Mouse (Mus musculus): ENCODE data around the gene Prkch. TPM values are rescaled to one million over a fixed set of nuclear protein-coding genes. Genes with fewer than 3 reads are reported as not detected.

Gene Prkch
- polyA plus RNA-seq, 1 experiment = 12.5 TPM

DNA sequence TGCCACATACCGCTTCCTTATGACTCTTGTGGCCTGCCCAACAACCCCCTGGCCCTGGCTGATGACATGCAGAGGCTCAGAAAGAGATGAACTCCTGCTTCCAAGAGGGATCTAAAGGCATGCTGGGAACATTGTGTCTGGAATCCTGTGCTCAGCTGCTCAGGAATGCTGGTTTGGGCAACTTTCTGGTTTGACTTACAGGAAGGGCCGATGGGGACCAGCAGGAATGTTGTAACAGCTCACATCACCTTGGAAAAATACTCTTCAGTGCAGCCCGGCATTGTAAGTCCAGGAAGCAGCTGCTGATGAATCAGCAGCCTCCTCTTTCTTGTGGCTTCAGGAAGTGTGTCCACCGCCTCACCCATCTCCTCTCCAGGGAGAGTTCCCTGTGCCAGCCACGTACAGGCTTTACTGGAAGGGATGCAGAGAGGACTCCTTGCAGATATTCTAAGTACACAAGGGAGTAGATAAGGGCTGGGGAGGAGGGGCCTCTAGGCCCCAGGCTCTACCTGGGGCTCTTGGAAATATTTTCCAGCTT is 206.0 kb downstream of the Prkch start:
- no peak overlapping the region for H3K4me3 ChIP-seq (ENCODE audit: extremely low read depth, insufficient read depth, insufficient read length)
- no peaks in the 10 kb centered on the region for H3K27me3 ChIP-seq (ENCODE audit: control insufficient read depth, insufficient read depth, low read length)
- TF ChIP-seq POLR2A (IDR thresholded peaks at IDR 0.05; ENCODE audit: low read depth, low read length) (no peak), CTCF (IDR thresholded peaks at IDR 0.05; ENCODE audit: extremely low read depth, insufficient read depth, insufficient read length, insufficient replicate concordance) (no peak)
- H3K27ac ChIP-seq (ENCODE audit: insufficient read depth, low read length) = peak overlapping the region; percentile 24; the same call in 1 of the 2 replicates
- no peak for DNase-seq (ENCODE audit: low read depth in 1 of 2, low spot score in 2 of 2)
- peaks cover 4% of the 10 kb centered on the region for H3K4me1 ChIP-seq (ENCODE audit: control insufficient read depth, insufficient read depth, insufficient read length)
- no peaks in the 10 kb centered on the region for H3K36me3 ChIP-seq (ENCODE audit: control insufficient read depth, insufficient read depth, low read length)
- whole genome bisulfite sequencing = 68% methylated on average over 5 of the region's 5 CpGs

DNA sequence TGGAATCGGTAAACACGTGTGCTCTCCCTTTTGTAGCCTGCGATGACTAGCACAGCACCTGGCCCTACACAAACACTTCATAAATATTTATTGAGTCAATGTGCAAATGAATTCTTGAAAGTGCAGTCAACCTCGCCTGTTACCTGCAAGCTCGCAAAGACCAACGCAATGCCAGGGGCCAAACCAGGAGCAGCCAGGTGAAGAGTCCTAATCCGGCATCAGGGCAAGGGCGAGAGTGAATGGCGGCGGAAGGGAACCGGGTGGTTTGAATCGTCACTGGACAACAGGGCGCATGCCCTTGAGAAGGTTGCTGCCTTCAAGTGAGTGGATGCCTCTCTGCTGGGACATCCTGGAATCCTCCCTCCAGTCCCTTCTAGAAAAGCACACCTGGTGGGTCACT is 208.6 kb downstream of the Prkch start:
- H3K27me3 ChIP-seq (ENCODE audit: control insufficient read depth, insufficient read depth, low read length) = no peaks in the 10 kb centered on the region

DNA sequence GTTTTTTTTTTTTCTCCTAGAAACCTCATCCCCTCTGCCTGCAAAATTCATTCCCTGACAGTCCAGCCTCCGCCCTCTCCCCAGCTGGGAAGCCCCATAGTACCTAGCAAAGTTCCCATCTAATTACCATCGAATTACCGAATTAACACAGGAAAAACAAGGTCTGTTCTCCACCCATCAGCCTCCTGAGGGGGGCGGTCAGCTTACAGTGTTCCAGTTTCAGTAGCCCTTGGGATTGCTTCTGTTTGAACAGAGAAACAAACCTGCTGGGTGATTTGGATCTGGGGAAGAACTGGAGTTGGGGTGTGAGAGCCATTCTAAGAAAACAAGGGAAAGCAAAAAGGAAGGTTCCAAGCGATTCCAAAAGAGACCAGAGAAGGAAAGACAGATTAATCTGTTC is 209.1 kb downstream of the Prkch start:
- H3K27ac ChIP-seq (ENCODE audit: insufficient read depth, low read length) = peak overlapping the region; percentile 28; the same call in 1 of the 2 replicates
- 65% methylated on average over 5 of the region's 5 CpGs for WGBS

More for the DNA sequence above, 208.6 kb downstream of the Prkch start:
- DNase-seq (ENCODE audit: low read depth in 1 of 2, low spot score in 2 of 2) = no peak
- TF ChIP-seq CTCF (IDR thresholded peaks at IDR 0.05; ENCODE audit: extremely low read depth, insufficient read depth, insufficient read length, insufficient replicate concordance) (no peak), POLR2A (IDR thresholded peaks at IDR 0.05; ENCODE audit: low read depth, low read length) (no peak)
- Histone ChIP-seq H3K4me1 (ENCODE audit: control insufficient read depth, insufficient read depth, insufficient read length) (peaks cover 4% of the 10 kb centered on the region), H3K36me3 (ENCODE audit: control insufficient read depth, insufficient read depth, low read length) (no peaks in the 10 kb centered on the region), H3K27ac (ENCODE audit: insufficient read depth, low read length) (no peak overlapping the region), H3K4me3 (ENCODE audit: extremely low read depth, insufficient read depth, insufficient read length) (no peak overlapping the region)
- 90% methylated on average over 13 of the region's 13 CpGs for WGBS

DNA sequence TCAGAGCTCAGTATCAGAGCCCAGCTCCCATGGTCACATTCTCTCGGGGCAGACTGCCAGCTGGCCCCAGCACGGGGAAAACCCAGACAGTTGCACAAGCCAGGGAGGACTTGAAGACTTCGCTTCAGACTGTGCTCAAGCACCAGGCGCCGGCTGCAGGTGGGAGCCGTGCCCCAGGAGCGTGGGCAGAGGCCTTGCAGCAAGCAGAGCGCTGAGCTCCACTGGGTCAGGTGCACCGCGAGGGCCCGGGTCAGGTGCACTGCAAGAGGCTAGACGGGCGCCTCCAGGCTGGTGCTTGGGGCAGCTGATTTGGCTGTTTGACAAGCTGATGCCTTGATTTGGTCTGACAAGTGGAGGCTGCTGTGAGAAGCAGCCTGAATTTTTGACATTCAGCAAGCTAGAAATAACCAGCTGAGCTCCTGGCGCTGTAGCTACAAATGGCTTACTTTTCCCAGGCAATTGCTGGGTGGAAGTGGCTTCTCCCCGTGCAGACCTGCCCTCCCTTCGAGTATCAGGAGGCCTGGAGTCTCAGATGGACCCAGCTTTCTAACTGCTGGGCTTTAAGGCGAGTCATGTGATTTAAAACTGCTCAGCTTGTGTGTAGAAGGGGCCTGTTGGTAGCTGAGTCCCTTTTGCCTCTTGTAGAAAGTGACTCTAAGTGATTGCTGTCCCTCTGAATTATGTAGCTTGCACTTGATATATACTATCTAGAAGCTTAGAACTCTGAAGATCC is 209.7 kb downstream of the Prkch start:
- Histone ChIP-seq H3K4me1 (ENCODE audit: control insufficient read depth, insufficient read depth, insufficient read length) (peaks cover 4% of the 10 kb centered on the region), H3K27me3 (ENCODE audit: control insufficient read depth, insufficient read depth, low read length) (no peaks in the 10 kb centered on the region), H3K4me3 (ENCODE audit: extremely low read depth, insufficient read depth, insufficient read length) (no peak overlapping the region), H3K27ac (ENCODE audit: insufficient read depth, low read length) (peak overlapping the region; percentile 45), H3K36me3 (ENCODE audit: control insufficient read depth, insufficient read depth, low read length) (no peaks in the 10 kb centered on the region)
- peak in 1 of 2 experiments; percentile 34 for DNase-seq (ENCODE audit: low read depth in 1 of 2, low spot score in 2 of 2)
- TF ChIP-seq CTCF (IDR thresholded peaks at IDR 0.05; ENCODE audit: extremely low read depth, insufficient read depth, insufficient read length, insufficient replicate concordance) = no peak
- no peak for TF ChIP-seq POLR2A (IDR thresholded peaks at IDR 0.05; ENCODE audit: low read depth, low read length)
- WGBS = 26% methylated on average over 17 of the region's 17 CpGs

More for the DNA sequence above, 209.1 kb downstream of the Prkch start:
- DNase-seq (ENCODE audit: low read depth in 1 of 2, low spot score in 2 of 2) = no peak
- H3K27me3 ChIP-seq (ENCODE audit: control insufficient read depth, insufficient read depth, low read length) = no peaks in the 10 kb centered on the region
- no peak overlapping the region for H3K4me3 ChIP-seq (ENCODE audit: extremely low read depth, insufficient read depth, insufficient read length)
- no peak for TF ChIP-seq CTCF (IDR thresholded peaks at IDR 0.05; ENCODE audit: extremely low read depth, insufficient read depth, insufficient read length, insufficient replicate concordance)
- no peak for TF ChIP-seq POLR2A (IDR thresholded peaks at IDR 0.05; ENCODE audit: low read depth, low read length)
- H3K36me3 ChIP-seq (ENCODE audit: control insufficient read depth, insufficient read depth, low read length) = no peaks in the 10 kb centered on the region
- peaks cover 4% of the 10 kb centered on the region for H3K4me1 ChIP-seq (ENCODE audit: control insufficient read depth, insufficient read depth, insufficient read length)

DNA sequence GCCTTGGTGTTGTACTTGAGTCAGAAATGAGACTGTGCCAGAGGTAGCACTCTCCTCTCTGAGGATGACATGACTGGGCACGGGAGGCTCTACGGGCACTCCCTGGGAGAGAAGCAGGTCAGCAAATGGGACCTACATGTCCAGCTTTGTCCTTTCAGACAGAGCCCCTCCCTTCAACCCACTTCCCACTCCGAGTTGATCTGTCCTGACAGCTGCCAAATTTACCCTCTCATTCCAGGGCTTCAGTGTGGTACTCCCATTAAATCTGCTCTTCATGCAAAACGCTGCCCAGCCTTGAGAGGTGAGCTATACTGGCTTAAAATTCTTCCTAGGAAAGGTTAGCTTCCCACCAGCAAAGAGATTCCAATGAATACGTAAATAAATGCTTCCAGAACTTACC is 215.1 kb downstream of the Prkch start:
- no peak for DNase-seq (ENCODE audit: low read depth in 1 of 2, low spot score in 2 of 2)
- Histone ChIP-seq H3K27ac (ENCODE audit: insufficient read depth, low read length) (no peak overlapping the region), H3K36me3 (ENCODE audit: control insufficient read depth, insufficient read depth, low read length) (no peaks in the 10 kb centered on the region), H3K4me3 (ENCODE audit: extremely low read depth, insufficient read depth, insufficient read length) (no peak overlapping the region), H3K4me1 (ENCODE audit: control insufficient read depth, insufficient read depth, insufficient read length) (no peaks in the 10 kb centered on the region), H3K27me3 (ENCODE audit: control insufficient read depth, insufficient read depth, low read length) (no peaks in the 10 kb centered on the region)
- 90% methylated on average over 5 of the region's 5 CpGs for WGBS
- TF ChIP-seq CTCF (IDR thresholded peaks at IDR 0.05; ENCODE audit: extremely low read depth, insufficient read depth, insufficient read length, insufficient replicate concordance) = no peak
- TF ChIP-seq POLR2A (IDR thresholded peaks at IDR 0.05; ENCODE audit: low read depth, low read length) = no peak

DNA sequence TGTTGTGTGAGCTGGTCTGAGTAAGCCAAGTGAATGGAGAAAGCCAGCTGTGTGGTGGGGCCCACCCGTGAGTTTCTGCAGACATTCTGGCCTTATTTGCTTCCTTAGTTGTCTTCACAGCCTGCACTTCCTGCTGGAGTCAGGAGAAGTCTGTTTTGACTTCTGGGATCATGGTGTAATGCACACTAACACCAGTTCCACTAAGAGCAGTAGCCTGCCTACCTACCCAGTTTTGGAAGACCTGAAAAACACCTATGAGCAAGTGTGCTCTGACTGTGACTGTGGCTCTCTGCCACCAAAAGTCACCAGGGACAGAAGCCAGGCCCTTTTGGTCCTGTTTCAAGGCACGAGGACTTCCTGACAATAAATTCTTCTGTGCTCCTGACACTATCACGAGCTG is 216.3 kb downstream of the Prkch start:
- TF ChIP-seq CTCF (IDR thresholded peaks at IDR 0.05; ENCODE audit: extremely low read depth, insufficient read depth, insufficient read length, insufficient replicate concordance) (no peak), POLR2A (IDR thresholded peaks at IDR 0.05; ENCODE audit: low read depth, low read length) (no peak)
- WGBS = 37% methylated on average over 3 of the region's 3 CpGs

GRCm38 (mm10) chr12:73801845-73802244 is 217.2 kb downstream of the Prkch start:
- H3K4me3 ChIP-seq (ENCODE audit: extremely low read depth, insufficient read depth, insufficient read length) = no peak overlapping the region
- H3K27me3 ChIP-seq (ENCODE audit: control insufficient read depth, insufficient read depth, low read length) = no peaks in the 10 kb centered on the region
- no peaks in the 10 kb centered on the region for H3K4me1 ChIP-seq (ENCODE audit: control insufficient read depth, insufficient read depth, insufficient read length)
- 92% methylated on average over 8 of the region's 8 CpGs for WGBS
- no peak for TF ChIP-seq POLR2A (IDR thresholded peaks at IDR 0.05; ENCODE audit: low read depth, low read length)
- TF ChIP-seq CTCF (IDR thresholded peaks at IDR 0.05; ENCODE audit: extremely low read depth, insufficient read depth, insufficient read length, insufficient replicate concordance) = no peak
- H3K27ac ChIP-seq (ENCODE audit: insufficient read depth, low read length) = no peak overlapping the region
- H3K36me3 ChIP-seq (ENCODE audit: control insufficient read depth, insufficient read depth, low read length) = no peaks in the 10 kb centered on the region
- DNase-seq (ENCODE audit: low read depth in 1 of 2, low spot score in 2 of 2) = no peak

More for the DNA sequence above, 216.3 kb downstream of the Prkch start:
- Histone ChIP-seq H3K27ac (ENCODE audit: insufficient read depth, low read length) (no peak overlapping the region), H3K4me1 (ENCODE audit: control insufficient read depth, insufficient read depth, insufficient read length) (no peaks in the 10 kb centered on the region), H3K36me3 (ENCODE audit: control insufficient read depth, insufficient read depth, low read length) (no peaks in the 10 kb centered on the region), H3K4me3 (ENCODE audit: extremely low read depth, insufficient read depth, insufficient read length) (no peak overlapping the region), H3K27me3 (ENCODE audit: control insufficient read depth, insufficient read depth, low read length) (no peaks in the 10 kb centered on the region)
- no peak for DNase-seq (ENCODE audit: low read depth in 1 of 2, low spot score in 2 of 2)

Data from spleen, adult 2 months (tissue).